Mouse (Mus musculus) brain, embryonic 14.5 days (tissue): ENCODE measurements at regions not wholly inside any gene's neighbourhood (a gene's known extent, or its start where the extent isn't known, plus 50 kb on each side); places are given as distances from the start of the nearest gene placed in this dataset.
A peak's percentile ranks its signal among the peaks of the same experiment; 100 is the strongest.

Experiments
- DNase-seq: peaks from one replicate; pipeline ENCODE4 v3.0.0-alpha.2; 2011; ENCODE audit warnings: low read depth
- CTCF ChIP-seq: fragments of 200-500 bp; IDR thresholded peaks from 2 replicates; pipeline ENCODE4 v1.5.1; 2012; ENCODE audit warnings: inconsistent platforms, mild to moderate bottlenecking, moderate library complexity, borderline replicate concordance; ENCODE audit not compliant: insufficient read depth, insufficient read length; ENCODE audit errors: extremely low read depth
- POLR2A ChIP-seq: fragments of 200-500 bp; IDR thresholded peaks from 2 replicates; pipeline ENCODE4 v1.6.1; 2012; ENCODE audit warnings: mild to moderate bottlenecking, inconsistent platforms, borderline replicate concordance; ENCODE audit not compliant: poor library complexity, insufficient read depth, insufficient read length, severe bottlenecking; ENCODE audit errors: extremely low read depth

- TF ChIP-seq CTCF (no peak), POLR2A (no peak)
- DNase-seq: no peak
Observed at GRCm38 (mm10) chr14:60495441-60495840, 122.4 kb downstream of the Amer2 start.

GRCm38 (mm10) chr14:60502552-60502951 is 129.5 kb downstream of the Amer2 start:
- no peak for TF ChIP-seq CTCF
- no peak for TF ChIP-seq POLR2A

GRCm38 (mm10) chr14:60505066-60505465 is 128.7 kb upstream of the Spata13 start:
- no peak for DNase-seq
- no peak for TF ChIP-seq CTCF
- TF ChIP-seq POLR2A: no peak

More at GRCm38 (mm10) chr14:60502552-60502951, 129.5 kb downstream of the Amer2 start:
- no peak for DNase-seq

- TF ChIP-seq CTCF (no peak), POLR2A (no peak)
- DNase-seq: no peak
Observed at GRCm38 (mm10) chr14:60506296-60506695, 127.5 kb upstream of the Spata13 start.

- peak; percentile 71; the same call in 1 of the 2 replicates for TF ChIP-seq CTCF
- TF ChIP-seq POLR2A: no peak
- DNase-seq: peak; percentile 80
Observed at GRCm38 (mm10) chr14:60513560-60513959, 120.2 kb upstream of the Spata13 start.

GRCm38 (mm10) chr14:60515094-60515786 is 118.6 kb upstream of the Spata13 start:
- no peak for TF ChIP-seq CTCF
- TF ChIP-seq POLR2A: no peak
- no peak for DNase-seq

DNA sequence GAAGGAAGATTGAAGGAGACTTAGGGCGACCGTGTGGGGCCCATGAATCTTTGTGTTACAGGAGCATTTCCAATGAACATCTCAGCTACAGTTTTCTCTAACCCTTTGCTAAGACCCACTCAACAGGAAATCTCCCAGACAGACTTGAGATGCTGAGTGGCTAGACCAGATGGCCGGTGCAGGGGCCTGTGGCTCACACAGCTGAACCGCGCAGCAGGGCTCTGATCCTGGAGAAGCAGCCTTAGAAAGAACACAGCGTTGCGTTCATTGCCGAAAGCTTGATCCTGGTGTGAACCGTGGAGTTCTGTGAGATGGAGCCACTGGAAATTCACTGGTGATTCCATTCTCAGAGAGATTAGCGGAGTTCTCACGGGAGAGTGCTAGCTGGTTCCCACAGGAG is 115.9 kb upstream of the Spata13 start:
- TF ChIP-seq POLR2A (no peak), CTCF (no peak)
- no peak for DNase-seq

- no peak for DNase-seq
- TF ChIP-seq CTCF (no peak), POLR2A (no peak)
Observed at GRCm38 (mm10) chr14:60523010-60523409, 110.8 kb upstream of the Spata13 start.

DNA sequence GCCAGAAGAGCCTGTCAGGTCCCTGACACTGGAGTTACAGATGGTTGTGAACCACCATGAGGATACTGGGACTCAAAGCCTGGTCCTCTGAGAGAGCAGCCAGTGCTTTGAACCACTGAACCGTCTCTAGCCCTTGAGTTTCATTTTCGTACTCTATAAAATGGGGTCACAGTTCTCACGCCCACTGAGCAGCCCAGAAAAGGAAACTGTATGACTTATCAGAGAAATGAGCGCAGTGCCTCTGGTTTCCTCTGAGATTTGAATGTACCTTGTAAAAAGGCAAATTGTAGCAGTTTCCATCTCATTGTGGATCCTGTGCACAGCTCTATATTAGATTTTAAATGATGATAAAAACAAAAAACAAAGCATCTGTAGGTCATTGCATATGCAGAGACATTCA is 108.9 kb upstream of the Spata13 start:
- TF ChIP-seq CTCF: no peak
- TF ChIP-seq POLR2A: no peak
- no peak for DNase-seq

DNA sequence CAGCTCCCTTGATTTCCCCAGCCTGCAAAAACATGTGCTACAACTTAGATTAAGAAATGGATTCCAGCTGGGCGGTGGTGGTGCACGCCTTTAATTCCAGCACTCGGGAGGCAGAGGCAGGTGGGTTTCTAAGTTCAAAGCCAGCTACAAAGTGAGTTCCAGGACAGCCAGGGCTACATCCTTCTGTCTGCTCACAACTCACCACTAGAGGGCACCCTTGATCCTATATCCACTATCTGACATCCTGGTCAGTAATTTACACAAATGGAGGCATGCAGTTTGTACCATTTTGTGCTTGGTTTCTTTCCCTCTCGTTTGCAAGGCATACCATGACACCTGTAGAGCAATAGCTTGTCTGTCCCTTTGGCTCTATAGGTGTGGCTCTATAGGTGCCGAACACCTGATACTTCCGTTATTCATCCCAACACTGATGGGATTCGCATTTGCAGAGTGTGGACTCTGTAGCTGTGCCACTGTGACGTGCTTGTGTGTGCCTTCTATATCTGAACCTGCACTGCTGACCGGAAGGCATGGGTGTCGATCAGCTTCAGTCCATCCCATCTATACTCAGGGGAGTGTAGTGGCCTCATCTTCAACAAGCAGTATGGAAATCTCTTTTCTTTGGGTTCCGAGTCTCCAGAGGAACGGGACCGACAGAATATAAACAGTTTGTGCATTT is 108.4 kb upstream of the Spata13 start:
- DNase-seq: peak; percentile 91
- TF ChIP-seq POLR2A (no peak), CTCF (peak; percentile 67; the same call in 1 of the 2 replicates)

GRCm38 (mm10) chr14:60525979-60526378 is 107.8 kb upstream of the Spata13 start:
- TF ChIP-seq POLR2A: no peak
- no peak for TF ChIP-seq CTCF

GRCm38 (mm10) chr14:60526832-60527231 is 107.0 kb upstream of the Spata13 start:
- TF ChIP-seq POLR2A (no peak), CTCF (no peak)
- no peak for DNase-seq

More at GRCm38 (mm10) chr14:60525979-60526378, 107.8 kb upstream of the Spata13 start:
- DNase-seq: no peak
